ENCODE assay signal across 27 mouse cellular contexts in genomic region chrX:11815864-11816263, GRCm38 (mm10).
A peak's percentile ranks its signal among the peaks of the same experiment; 100 is the strongest.
DNase-seq lines count a peak whose midpoint lies in the region; ATAC-seq lines count a peak whose summit lies in the region.
"Had no signal": no experiment of that assay in that cellular context is flagged by ENCODE, and none has a peak within 500 bp of the region (broad histone marks: within the 10 kb centered on the region; RNA-seq: fewer than 3 reads in every experiment).

No protein-coding gene starts in this region.

- no peaks in the 10 kb centered on the region for H3K4me1 ChIP-seq in lung, embryonic 15.5 days
- H3K4me1 ChIP-seq: forebrain, embryonic 10.5 days; forebrain, embryonic 13.5 days; heart, embryonic 12.5 days; heart, embryonic 15.5 days; hindbrain, embryonic 10.5 days had no signal

- H3K27me3 ChIP-seq in lung, embryonic 15.5 days = 0 out of 2 replicates have a peak, but pooled peaks cover 4% of the 10 kb centered on the region
- H3K27me3 ChIP-seq: heart, embryonic 15.5 days had no signal

- no peaks in the 10 kb centered on the region for H3K9me3 ChIP-seq in lung, embryonic 15.5 days
- H3K9me3 ChIP-seq: forebrain, embryonic 10.5 days; forebrain, embryonic 13.5 days; heart, embryonic 12.5 days; heart, embryonic 15.5 days; hindbrain, embryonic 10.5 days had no signal

- H3K9ac ChIP-seq in lung, embryonic 15.5 days = no peak overlapping the region
- H3K9ac ChIP-seq: forebrain, embryonic 13.5 days; heart, embryonic 12.5 days; heart, embryonic 15.5 days; hindbrain, embryonic 14.5 days had no signal

- no peak overlapping the region for H3K4me3 ChIP-seq in lung, embryonic 15.5 days
- H3K4me3 ChIP-seq: forebrain, embryonic 10.5 days; forebrain, embryonic 13.5 days; gastrocnemius, adult 2 months; heart, embryonic 12.5 days; heart, embryonic 15.5 days; hindbrain, embryonic 10.5 days had no signal

- no peak overlapping the region for H3K4me2 ChIP-seq in lung, embryonic 15.5 days
- H3K4me2 ChIP-seq: forebrain, embryonic 13.5 days; heart, embryonic 12.5 days; heart, embryonic 15.5 days; hindbrain, embryonic 14.5 days had no signal

- 54% methylated on average over 4 of the region's 4 CpGs for WGBS in lung, embryonic 15.5 days

- ATAC-seq in lung, embryonic 15.5 days (ENCODE audit: borderline replicate concordance, extremely low read depth, low FRiP score, low TSS enrichment) = peak; percentile 55; the same call in 1 of the 2 replicates
- ATAC-seq: activated CD4-positive, CD25-positive, alpha-beta regulatory T cell, adult 4 months; CD4-positive, CD25-positive, alpha-beta regulatory T cell, adult 4 months; forebrain, embryonic 13.5 days; forebrain, embryonic 16.5 days; hindbrain, postnatal 0 days had no signal

- peak; percentile 20 for DNase-seq in kidney, adult 9 months
- no peak for DNase-seq in kidney, postnatal 10 days
- no peak for DNase-seq in lung, postnatal 10 days
- DNase-seq in 3T3-L1 (ENCODE audit: low read depth, low spot score) = peak; percentile 28
- DNase-seq in adipocyte (ENCODE audit: low spot score) = peak; percentile 57
- no peak for DNase-seq in heart, adult 18-20 months
- DNase-seq: adrenal gland, postnatal 10 days; adrenal gland, postnatal 36 days; cerebellum, adult 18-20 months; cerebellum, adult 9-10 months; cerebellum, postnatal 14 days; gastrocnemius, adult 2 months; gastrocnemius, postnatal 14 days; heart, adult 11 months; heart, postnatal 10 days; heart, postnatal 36 days had no signal

- no peaks in the 10 kb centered on the region for H3K36me3 ChIP-seq in lung, embryonic 15.5 days
- H3K36me3 ChIP-seq: forebrain, embryonic 10.5 days; heart, embryonic 12.5 days; heart, embryonic 15.5 days; hindbrain, embryonic 10.5 days had no signal

- no peak overlapping the region for H3K27ac ChIP-seq in lung, embryonic 15.5 days
- H3K27ac ChIP-seq: forebrain, embryonic 10.5 days; forebrain, embryonic 13.5 days; gastrocnemius, adult 2 months; heart, embryonic 15.5 days; hindbrain, embryonic 10.5 days; hindbrain, embryonic 14.5 days; hindbrain, postnatal 0 days had no signal

Comparison
In these comparisons a context has a peak if more than half of its experiments do, and no peak if none do; other contexts are left out.
1. DNase-seq: peak in kidney, adult 9 months (single experiment), 3T3-L1 (single experiment) and adipocyte (single experiment); none in kidney, postnatal 10 days (single experiment), lung, postnatal 10 days (single experiment) and heart, adult 18-20 months (0 of 2).